Mouse (Mus musculus) c-Kit-positive CD71-positive TER-119-negative erythroid progenitor cells, embryonic 14.5 days (primary cell): ENCODE data around the gene Bend7.

Source experiments
- DNase-seq: peaks from one replicate; pipeline ENCODE4 v3.0.0-alpha.2; 2013; ENCODE audit warnings: low read depth

Gene Bend7

DNA sequence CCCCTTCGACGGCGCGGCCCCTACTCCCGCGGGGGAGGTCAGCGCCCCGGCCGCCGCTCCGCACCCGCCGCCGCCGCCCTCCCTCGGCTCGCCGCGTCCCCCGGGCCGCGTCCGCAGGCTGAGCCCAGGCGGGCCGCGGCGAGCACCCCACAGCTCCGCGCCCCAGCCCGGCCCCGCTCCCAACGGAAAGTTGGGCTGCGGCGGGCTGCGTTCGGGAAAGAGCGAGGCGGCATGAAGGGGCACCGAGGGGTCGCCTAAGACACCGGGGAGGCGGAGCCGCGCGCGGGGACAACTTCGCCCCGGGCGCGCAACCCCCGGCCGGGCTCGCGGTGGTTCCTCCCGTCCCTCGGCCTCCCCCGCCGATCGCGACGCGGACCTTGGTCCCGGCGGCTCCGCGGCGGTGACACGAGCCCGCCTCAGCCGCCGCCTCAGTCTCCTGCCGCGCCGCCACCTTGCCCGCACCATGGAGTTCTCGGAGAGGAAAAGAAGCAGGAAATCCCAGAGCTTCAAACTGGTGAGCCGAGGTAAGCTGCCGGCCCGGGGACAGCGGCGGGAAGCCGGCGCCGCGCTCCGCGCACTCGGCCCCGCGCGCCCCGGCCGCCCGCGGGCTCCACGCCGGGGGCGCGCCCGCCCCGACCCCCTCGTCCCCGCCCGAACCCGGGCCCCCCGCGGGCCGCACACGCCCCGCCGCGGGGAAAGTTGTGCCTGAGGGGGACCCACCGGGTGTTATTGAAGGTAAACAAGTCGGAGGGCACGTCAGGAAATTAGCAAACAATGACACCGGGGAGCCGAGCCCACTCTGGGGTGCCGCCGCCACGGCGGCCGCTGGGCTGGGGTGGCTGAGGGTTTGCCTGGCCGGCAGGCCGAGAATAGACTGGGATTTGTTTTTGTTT is at the start of gene Bend7:
Bend7 (plus strand) TSS at position 63 of the 893 bp plus-strand sequence.
- DNase-seq: no peak

DNA sequence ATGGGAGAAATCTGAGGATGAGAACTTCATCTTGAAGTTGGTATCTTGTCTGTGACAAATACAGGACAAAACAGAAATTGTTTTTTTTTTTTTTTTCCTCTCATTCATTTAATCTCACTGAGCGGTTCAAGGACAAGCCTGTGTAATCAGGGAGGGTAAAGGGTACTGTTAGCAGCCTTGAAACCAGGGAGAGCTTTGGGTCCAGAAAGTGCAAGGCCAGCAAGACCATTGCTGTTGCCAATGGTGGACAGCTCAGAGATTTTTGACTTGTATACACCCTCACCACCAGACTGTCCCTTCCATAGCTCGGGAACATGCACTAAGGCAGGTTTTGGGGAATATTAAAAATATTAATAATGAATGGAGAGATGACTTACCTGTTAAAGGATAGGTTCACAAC is 49.0 kb upstream of the Bend7 start:
- no peak for DNase-seq

DNA sequence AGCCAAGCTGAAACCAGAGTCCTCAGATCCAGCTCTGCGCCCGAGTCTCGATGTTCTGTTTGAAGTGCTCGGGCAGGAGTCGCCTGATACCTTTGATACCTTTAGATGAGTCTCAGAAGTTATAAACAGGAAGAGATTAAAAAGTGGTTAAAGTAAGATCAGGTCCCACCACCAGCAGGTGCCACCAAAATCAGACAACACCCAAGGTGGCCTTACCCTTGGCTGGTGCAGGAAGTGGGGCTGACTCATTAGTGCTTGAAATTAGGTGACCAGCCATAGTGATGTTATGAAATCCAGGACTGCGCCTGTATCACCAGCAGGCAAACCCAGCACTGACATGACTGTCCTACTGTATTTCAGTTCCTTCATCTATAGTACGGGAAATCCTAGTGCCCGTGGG is 47.9 kb upstream of the Bend7 start:
- DNase-seq: no peak

DNA sequence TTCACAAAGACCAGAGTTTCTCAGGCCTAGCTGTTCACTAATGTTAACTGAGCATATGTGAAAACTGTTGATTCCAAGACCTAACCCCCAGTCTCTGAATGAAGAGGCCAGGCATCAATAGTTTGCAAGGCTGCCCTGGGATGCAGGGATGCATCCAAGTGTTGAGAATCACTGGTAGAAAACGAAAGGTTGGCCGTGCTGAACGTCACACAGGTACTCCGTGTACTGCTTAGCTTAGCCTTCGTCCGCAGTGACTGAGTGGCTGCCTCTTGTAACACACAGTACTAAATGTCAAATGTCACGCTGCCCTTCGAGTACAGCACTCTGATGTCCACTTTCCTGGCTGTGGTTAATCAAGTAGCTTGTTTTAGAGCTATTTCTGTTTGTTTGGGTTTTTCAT is 46.0 kb upstream of the Bend7 start:
- no peak for DNase-seq

DNA sequence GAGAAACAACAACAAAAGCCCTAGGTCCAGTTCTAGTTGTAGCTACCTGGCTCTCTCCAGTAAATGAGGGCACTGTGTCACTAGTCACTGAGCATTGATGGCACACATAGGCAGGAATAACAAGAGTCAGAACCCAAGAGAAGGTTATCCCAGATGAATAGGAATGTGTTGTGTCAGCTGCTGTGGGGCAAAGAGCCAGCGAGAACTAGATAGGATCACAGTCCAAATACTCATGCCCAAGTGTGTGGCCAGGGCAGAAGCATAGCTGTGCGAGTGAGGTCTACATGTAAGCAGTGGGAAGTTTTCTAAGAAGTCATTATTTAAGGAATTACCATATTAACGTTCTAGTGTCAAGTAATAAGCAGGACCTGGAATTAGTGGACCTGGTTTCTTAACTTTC is 37.7 kb upstream of the Bend7 start:
- no peak for DNase-seq

DNA sequence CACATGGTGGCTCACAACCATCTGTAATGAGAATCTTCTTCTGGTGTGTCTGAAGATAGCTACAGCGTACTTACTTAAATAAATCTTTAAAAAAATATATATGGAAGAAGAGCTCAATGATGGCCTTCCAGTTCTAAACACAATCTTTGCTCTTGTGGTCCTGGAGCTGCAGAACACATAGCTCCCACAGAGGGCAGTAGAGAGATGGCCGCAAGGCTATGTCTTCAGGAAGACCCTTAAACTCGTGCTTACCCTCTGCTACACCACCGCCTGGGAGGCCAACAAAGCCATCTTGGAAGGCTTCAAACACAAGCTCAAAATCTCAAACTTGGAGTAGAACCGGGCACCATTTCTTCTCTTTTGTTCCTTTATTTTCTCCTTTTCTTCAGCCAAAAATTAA is 6.4 kb upstream of the Bend7 start:
- DNase-seq: no peak

DNA sequence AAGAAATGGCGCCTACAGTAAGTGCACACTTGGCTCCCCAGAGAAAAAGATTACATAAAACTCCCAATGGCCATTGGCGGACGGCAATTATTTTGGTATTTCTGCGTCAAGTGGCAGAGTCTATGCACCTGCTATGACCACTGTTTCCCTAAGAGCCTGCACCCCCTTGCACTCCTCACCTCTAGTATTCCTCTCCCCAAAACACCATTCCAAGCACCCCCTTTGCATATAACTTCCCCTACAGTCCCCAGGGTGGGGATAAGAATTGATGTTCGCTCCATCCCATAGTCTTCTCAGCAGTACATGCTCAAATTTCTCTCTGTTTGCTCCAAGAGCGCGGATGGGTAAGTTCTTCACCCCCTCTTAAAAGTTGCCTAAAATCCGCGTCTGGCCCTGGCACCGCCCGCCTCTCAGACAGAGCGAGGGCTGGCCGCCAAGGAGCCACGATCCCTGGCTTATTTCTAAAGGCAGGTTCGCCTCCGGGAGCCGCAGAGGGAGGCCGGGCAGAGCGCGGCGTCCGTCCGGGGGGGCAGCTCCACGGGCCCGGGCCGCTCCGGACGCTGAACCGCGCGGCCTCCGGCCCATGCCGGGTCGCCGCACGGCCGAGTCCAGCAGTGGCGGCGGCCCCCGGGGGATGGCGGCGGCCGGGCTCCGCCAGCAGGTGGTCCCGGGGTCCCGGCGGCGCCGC is 406 bp upstream of the Bend7 start:
- DNase-seq: no peak

GRCm38 (mm10) chr2:4723088-4723487 is 5.5 kb downstream of the Bend7 start:
- DNase-seq: no peak

- no peak for DNase-seq
Observed at GRCm38 (mm10) chr2:4730161-4730560, 12.5 kb downstream of the Bend7 start.

- DNase-seq: no peak
Observed at GRCm38 (mm10) chr2:4733971-4734370, 16.3 kb downstream of the Bend7 start.

GRCm38 (mm10) chr2:4736095-4736797 is 18.6 kb downstream of the Bend7 start:
- DNase-seq: no peak

- DNase-seq: no peak
Observed at GRCm38 (mm10) chr2:4736798-4737155, 19.1 kb downstream of the Bend7 start.

GRCm38 (mm10) chr2:4751918-4752317 is 34.3 kb downstream of the Bend7 start:
- no peak for DNase-seq

GRCm38 (mm10) chr2:4755716-4756115 is 38.1 kb downstream of the Bend7 start:
- no peak for DNase-seq

DNA sequence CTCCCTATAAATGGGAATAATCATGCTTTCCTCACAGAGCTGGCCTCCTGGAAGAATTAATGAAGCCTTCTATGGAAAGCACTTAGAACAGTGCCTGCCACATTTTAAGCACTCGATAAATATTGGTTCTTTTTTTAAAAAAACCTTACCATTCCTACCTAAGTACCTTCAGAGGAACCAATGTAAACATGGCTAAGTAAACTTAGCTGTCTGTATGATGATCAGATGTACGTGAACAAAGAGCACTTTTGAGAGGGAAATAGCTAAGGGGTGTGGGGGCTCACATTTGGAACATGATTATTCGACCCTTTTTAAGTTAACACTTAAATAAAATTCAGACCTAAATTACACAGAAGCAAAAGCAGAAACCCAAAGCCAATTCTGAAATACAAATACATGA is 39.6 kb downstream of the Bend7 start:
- DNase-seq: no peak

DNA sequence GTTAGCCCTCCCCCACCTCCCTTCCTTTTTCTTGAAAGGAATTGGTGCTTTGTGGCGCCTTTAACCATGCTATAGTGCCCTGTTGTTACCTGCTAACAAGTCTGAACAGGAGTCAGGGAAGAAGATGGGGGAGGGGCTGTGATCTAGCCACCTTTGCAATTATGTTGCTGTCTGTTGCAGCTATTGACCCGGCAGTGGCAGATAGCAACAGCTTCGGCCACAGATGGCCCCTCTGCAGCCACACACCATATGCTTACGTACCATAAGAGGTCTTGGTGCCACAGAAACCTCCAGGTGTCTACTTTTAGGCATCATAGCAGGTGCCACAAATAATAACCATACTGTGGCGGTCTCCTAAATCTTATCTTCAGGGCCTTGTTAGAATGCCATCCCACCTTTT is 43.1 kb downstream of the Bend7 start:
- DNase-seq: no peak

DNA sequence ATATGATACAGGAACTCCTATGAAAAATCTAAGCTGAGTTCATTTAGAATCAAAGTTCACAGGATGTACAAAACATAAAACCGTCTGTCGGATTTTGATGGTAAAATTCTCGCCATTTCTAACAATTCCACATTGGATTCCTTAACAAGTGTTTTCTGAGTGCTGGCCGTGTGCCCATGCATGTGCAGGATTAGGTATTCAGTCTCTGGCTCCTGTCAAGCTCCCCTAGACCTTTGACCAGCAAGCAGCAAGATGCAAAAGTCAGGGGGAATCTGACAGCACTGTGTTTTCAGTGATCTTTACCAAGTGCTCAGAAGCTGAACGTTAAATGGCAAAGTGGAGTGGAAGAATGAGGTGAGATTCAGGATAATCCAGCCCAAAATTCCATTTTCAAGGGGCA is 44.3 kb downstream of the Bend7 start:
- no peak for DNase-seq

DNA sequence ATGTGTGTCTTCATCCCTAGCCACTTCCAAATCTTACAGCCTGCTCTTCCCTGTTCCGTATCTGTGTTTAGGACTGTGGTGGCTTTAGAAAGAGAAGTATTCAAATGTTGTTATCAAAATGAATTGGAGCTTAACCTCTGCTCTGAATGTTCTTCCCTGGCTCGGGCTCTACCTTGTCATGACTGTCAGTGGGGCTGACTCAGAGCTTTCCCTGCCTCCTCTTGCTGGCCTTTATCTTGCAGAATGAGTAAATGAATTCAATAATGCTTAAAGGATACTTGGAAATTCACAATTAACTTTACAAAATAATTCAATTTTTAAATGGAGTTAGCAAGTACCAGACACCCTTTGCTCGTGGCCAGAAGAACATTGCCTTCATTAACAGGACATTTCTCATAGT is 46.4 kb downstream of the Bend7 start:
- DNase-seq: no peak

DNA sequence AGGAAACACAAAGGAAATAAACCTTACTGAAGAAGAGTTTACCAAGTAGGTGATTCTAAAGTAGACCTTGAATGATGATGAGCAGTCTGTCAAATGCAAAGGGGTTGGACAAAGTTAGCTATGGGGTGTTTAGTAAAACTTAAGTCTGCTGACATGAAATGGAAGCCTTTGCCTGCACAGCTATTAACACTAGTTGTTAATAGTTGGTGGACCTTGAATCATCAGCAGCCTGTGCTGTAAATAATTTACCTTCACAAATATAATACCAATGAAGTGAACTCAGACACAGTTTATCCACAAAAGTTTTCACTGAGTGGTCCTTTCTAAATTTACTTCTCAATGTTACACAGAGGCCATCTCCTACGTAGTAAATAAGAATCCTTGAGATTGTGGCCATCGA is 52.7 kb downstream of the Bend7 start:
- DNase-seq: no peak

- no peak for DNase-seq
Observed at GRCm38 (mm10) chr2:4773911-4774310, 56.3 kb downstream of the Bend7 start.

- no peak for DNase-seq
Observed at GRCm38 (mm10) chr2:4777291-4777690, 59.7 kb downstream of the Bend7 start.

DNA sequence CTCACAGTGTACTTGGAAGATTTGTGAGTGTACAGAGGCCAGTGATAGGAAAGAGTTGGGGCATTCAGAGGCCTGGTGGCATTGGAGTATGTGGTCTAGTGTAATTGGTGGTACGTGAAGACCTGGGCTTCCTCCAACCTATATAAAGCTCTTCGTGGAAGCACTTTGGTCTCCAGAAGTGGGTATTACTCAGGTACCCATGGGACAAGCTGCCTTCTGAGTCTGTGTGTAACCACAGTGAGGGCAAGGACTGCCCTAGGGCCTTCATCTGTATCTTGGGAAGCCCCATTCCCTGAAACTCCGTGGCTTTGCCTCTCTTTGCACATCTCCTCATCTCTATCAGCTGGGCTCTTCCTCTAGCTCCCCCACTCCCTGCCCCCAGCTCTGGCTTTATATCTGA is 64.0 kb downstream of the Bend7 start:
- no peak for DNase-seq

DNA sequence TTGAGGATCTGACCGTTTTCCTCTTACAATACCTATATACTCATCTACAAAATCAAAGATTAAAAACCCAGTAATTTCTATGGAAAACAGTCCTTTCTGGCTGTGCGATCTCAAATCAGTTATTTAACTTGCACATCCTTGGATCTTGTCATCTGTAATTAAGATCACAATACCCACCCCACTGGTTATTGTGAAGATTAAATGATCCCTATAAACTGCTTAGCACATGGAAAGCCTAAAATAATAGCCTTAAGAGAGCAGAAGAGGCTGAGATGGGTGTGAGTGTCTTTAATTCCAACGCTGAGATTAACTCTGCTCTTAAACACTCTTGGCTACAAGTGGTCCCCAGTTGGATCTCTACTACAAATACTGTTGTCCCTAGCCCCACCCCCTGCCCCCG is 64.8 kb downstream of the Bend7 start:
- no peak for DNase-seq
